Comparison of ENCODE assay signal across 22 mouse cellular contexts in the genomic region with DNA sequence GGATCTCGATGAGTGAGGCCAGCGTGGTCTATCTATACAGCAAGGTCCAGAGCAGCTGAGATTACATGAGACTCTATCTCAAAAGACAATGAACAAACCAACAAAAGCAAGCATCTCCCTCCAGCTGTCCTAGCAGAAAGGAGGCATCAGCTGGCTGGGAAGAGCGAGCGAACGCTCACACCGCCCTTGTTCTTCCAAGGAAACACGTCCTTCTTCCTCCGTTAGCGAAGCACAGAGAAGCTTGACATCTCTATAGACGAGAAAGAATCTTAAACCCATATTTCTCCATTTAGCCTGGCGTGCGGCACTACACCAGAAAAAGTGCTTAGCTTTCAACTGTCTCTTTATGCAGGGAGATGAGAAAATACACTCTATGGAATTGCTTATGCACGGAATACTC.
"Had no signal": no experiment of that assay in that cellular context is flagged by ENCODE, and none has a peak within 500 bp of the region (broad histone marks: within the 10 kb centered on the region; RNA-seq: fewer than 3 reads in every experiment).

No protein-coding gene starts in this region.

- ATAC-seq: liver, embryonic 12.5 days; midbrain, embryonic 13.5 days; midbrain, embryonic 16.5 days had no signal

- H3K27ac ChIP-seq: kidney, postnatal 0 days; limb, embryonic 13.5 days; liver, embryonic 12.5 days; liver, embryonic 15.5 days; lung, embryonic 15.5 days; midbrain, embryonic 10.5 days; midbrain, embryonic 13.5 days; stomach, postnatal 0 days had no signal

- H3K4me3 ChIP-seq: limb, embryonic 13.5 days; liver, embryonic 12.5 days; liver, embryonic 15.5 days; lung, embryonic 15.5 days; megakaryocyte, embryonic 14.5 days; midbrain, embryonic 10.5 days; midbrain, embryonic 13.5 days; myocyte had no signal

- H3K9me3 ChIP-seq: limb, embryonic 13.5 days; liver, embryonic 12.5 days; liver, embryonic 15.5 days; lung, embryonic 15.5 days; megakaryocyte, embryonic 14.5 days; midbrain, embryonic 10.5 days; midbrain, embryonic 13.5 days had no signal

- H3K4me1 ChIP-seq: limb, embryonic 13.5 days; lung, embryonic 15.5 days; midbrain, embryonic 10.5 days; midbrain, embryonic 13.5 days had no signal

- H3K27me3 ChIP-seq: limb, embryonic 13.5 days; liver, embryonic 12.5 days; liver, embryonic 15.5 days; lung, embryonic 15.5 days; megakaryocyte, embryonic 14.5 days; midbrain, embryonic 13.5 days had no signal

- H3K4me2 ChIP-seq: limb, embryonic 13.5 days; liver, embryonic 12.5 days; liver, embryonic 15.5 days; lung, embryonic 15.5 days; midbrain, embryonic 13.5 days had no signal

- H3K9ac ChIP-seq: limb, embryonic 13.5 days; liver, embryonic 12.5 days; liver, embryonic 15.5 days; lung, embryonic 15.5 days; midbrain, embryonic 13.5 days had no signal

- DNase-seq: kidney, adult 18-20 months; kidney, postnatal 25 days; liver; lung, adult 18-20 months; lung, postnatal 10 days; lung, postnatal 36 days; right cerebral cortex, adult 18-20 months; right cerebral cortex, postnatal 14 days; right cerebral cortex, postnatal 4 days; thymus, adult 2 months; thymus, postnatal 25 days had no signal
